Mouse (Mus musculus) embryo, embryonic 10 days (tissue): ENCODE measurements around the gene Hif3a.
"Not testable (repeated sequence)": the region's sequence is repeated elsewhere in the genome, so short reads cannot be mapped to it uniquely, and the experiment has no call there.

ENCODE experiments used
- DNase-seq: peaks from one replicate; pipeline ENCODE4 v3.0.0-alpha.2; 2015; ENCODE audit warnings: low spot score

Hif3a gene

DNA sequence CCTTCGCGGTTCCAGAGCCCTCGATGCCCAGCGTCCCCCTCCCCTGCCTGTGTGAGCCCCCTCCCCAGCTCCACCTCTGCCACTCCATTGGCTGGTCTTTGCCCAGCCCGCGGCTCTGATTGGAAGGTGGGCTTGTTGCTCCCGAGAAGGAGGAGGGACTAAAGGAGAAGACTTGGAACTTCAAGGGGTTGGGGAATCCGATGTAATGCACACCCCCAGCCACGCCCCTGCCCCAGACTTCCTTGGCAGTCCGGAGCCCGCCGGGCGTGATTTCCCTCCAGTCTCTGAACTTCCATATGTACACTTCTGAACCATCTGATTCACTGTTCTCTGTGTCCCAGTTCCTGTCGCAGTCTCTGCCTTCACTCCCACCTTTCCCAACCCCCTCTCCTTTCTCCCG is at the start of gene Hif3a:
Gene Hif3a (minus strand): TSS at position 39 of the 400 bp plus-strand sequence.
- peak; percentile 90 for DNase-seq

DNA sequence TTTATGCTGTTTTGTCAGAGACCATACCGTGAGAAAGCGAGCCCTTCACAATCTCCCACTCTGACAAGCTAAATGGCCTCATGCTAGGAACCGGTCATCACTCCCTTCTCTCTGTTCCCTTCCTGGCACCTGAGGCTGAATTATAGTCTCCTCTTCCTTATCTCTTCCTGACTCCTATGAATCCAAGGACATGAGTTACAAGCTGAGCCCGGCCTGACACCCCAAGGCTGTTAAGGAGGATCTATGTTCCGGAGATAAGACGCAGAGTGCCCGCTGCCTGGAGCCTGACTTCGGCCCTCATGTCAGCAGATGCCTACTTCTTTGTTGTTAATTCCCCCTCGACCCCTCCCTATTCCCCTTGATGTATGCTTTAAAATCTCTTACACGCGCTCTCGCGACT is 39.4 kb upstream of the Hif3a start:
- not testable (repeated sequence) for DNase-seq

GRCm38 (mm10) chr7:17091280-17091679 is 29.1 kb upstream of the Hif3a start:
- DNase-seq = peak; percentile 11

- DNase-seq = no peak
These were observed 27.9 kb upstream of the Hif3a start for GRCm38 (mm10) chr7:17090058-17090585.

- no peak for DNase-seq
These were observed 25.5 kb upstream of the Hif3a start for GRCm38 (mm10) chr7:17087731-17088130.

DNA sequence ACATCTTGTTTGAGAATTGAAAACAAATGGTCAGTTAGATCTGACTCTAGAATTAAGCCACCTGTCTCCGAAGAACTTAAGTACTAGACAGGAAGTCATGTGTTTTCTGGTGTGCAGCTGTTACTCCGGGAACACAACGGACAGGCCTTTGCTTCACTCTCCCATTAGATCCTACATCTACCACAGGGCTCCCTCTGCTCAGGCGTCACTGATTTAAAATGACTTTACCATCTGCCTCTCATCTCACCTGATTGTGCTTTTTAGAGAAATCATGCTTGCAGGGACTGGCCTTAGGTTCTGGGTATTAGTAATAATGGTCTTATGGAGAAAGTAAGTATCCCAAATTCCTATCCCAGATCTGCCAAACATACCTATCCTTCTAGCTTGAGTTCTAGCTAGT is 20.5 kb upstream of the Hif3a start:
- no peak for DNase-seq

DNA sequence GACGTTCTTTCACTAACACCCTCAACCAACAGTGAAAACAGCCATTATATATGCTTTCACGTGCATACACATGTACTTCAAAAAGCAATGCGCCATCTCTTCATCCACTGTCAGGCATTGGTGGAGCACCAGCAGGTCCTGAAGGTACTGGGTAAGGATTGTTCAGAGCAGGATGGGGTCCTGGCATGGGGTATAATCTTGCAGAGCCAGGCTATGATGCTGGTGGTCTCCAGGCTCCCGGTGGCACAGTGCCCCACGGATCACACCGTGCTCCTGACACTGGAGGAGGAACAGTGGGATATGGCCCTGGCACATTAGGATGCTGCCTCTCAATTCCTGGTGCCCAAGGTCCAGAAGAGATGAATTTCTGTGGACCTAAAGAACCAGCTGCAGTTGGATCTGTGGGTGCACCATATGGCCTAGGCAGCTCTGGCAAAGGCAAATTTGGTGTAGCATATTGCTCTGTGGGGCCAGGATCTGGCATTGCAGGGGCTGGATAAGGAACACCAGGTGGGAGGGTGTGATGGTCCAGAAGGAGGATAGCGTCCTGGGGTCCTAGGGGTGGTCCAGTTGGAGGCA is 15.9 kb upstream of the Hif3a start:
- DNase-seq = no peak

DNA sequence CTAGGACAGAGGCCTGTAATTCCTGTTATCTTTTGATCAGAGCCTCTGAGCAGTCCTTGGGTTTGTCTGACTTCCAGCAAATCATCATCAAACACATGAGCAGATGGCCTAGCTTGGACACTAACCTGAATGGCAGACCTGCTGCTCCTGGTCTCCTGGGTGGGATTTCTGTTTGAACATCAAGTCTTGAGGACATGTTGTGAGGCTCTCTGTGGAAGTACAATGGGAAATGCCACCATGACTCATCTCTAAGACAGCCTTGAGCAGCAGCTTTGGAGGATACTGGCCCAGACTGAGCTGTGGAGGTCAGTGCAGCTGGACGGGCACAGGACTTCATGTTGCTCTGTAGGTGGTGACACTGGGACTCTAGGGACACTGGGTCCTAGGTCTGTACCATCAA is 14.3 kb upstream of the Hif3a start:
- no peak for DNase-seq

GRCm38 (mm10) chr7:17073904-17074615 is 11.8 kb upstream of the Hif3a start, which contains the start of gene Psg16:
Psg16 (plus strand) TSS chr7:17074040.
- DNase-seq = peak; percentile 82

DNA sequence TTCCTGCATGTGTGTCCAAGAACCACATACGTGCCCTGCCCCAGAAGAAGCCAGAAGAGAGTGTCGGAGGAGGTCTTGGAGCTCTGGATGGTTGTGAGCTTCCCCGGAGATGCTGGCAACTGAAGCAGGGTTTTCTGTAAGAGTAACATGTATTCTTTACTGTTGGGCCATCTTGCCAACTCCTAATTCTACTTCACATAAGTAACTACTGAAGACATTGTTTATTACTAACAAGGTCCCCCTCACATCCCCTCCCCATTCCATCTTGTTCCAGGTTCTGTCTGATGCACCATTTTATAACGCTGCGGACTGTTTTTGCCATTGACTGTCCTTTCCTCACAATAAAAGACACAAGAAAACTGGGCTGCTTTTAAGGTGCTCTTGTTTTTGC is 11.3 kb upstream of the Hif3a start:
- no peak for DNase-seq

GRCm38 (mm10) chr7:17067651-17068050 is 5.4 kb upstream of the Hif3a start:
- not testable (repeated sequence) for DNase-seq

- no peak for DNase-seq
These were observed 4.8 kb upstream of the Hif3a start for GRCm38 (mm10) chr7:17067000-17067399.

DNA sequence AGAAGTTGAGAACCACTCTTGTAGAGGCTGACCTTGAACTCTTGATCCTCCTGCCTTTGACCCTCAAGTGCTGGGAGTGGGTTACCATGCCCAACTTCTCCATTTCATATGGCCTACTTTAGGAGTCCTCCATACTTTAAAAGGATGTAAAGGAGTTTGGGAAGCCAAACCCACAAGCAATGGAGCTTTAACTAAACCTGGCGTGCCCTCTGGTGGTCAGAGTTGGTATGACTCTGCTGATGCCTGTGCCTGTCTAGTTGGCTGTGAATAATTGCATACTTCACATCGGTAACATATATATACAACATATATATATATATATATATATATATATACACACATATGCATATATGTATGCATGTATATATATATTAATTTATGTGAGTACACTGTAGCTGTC is 4.2 kb upstream of the Hif3a start:
- peak; percentile 90 for DNase-seq

DNA sequence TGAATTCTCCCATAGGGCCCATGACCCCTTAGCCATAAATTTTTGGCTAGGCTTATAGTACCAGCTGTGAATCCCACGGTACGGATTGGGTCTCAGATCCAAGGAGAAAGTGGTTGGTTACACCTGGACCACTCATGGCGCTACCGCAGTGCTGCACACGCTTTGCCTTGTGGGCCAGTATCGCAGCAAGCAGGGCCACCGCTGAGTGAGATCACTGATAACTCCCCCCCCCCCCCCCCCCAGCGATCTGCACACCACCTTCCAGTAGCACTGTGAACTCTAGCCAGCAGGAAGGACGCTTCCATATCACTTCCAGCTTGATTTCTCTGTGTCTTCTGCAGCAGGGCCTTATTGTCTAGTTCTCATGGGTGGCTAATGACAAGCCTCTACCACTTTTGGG is 3.4 kb upstream of the Hif3a start:
- DNase-seq = no peak

- no peak for DNase-seq
These were observed 618 bp upstream of the Hif3a start for GRCm38 (mm10) chr7:17062845-17063244.

GRCm38 (mm10) chr7:17060782-17061605 is 1.2 kb downstream of the Hif3a start:
- DNase-seq = no peak

DNA sequence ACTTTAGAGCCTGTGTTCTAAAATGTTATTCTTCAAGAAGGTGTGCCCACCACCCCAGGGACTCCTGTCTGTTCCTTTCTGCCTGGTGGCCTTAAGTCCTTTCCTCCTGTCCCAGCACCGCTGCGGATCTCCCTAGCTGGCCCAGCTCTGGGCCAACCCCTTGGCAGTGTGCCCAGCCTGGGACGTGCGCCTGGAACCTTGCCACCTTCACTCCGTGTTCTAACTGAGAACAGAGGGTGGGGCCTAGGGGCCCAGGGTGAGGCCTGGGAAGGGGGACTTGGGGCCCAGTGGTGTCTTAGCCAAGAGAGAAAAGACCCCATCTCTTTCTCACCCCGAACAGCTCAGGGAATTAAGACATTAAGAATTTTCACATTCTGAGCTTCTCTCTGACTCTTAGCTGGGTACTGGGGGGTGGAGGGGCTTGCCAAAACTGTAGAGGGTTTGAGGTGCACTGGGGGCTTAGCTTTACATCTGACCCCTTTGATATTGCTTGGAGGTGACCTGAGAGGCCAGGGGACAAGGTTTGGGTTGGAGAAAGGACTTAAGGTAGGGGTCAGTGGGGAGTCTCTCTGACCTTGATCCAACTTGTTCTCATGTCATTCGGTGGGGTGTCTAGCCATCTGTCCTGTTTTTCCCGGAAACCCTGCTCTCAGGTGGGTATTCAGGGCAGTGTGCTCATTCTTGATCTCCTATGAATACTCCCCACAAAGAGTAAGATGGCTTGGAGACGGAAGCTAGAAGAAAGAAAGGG is 2.0 kb downstream of the Hif3a start:
- DNase-seq = no peak

- DNase-seq = no peak
These were observed 2.8 kb downstream of the Hif3a start for GRCm38 (mm10) chr7:17059463-17059844.

DNA sequence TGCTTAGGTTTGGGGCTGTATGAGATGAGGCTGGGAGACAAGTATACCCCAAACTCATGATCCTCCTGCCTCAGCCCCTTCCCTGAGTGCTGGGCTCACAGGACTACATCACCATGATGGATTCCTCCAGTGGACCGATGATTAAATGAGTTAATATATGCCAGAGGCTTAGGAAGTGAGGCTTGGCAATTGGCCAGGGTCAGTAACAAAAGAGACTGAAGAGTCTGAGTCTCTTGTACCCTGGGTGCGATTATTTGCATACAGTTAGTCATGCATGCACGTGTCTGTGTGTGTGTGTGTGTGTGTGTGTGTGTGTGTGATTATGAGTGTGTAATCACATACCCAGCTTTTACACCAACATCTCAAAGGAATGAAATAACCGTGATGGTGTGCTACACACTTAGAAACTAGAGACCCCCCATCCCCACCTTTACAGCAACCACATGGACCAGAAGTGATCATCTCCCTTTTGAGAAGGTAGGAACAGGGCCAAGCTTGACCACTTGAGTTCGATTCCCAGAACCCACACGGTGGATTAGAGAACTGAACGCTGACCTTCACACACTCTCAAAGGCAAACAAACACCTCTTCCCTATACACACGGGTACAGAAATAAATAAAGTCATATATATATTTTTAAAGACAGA is 3.3 kb downstream of the Hif3a start:
- DNase-seq = no peak

DNA sequence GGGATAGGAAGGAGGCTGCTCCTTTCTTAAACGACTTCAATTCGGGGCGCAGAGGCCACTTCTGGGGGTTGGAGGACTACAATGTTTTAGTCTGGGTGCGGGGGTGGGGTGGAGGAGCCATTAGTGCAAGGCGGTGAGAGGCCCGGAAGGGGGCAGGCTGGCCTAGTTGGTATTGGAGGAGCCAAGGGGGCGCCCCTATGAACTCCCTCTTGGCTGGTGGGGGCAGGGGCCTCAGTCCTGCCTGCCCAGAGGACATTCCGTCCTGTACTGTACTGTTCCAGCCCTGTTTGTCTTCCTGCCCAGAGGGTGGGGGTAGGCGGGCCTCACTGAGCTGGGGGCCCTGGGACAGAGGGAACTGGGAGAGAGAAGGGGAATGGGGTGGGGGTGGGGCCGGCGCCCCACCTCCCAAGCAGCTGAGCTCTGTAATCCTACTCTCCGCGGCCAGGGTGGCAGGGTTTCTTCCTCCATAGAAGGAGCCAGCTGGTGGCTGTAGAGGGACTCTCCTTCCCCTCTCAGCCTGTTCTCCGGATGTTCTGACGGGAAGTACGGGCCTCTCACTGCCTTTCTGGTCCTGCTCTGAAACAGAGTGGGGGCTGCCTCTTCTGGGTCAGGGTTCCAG is 4.0 kb downstream of the Hif3a start:
- DNase-seq = peak; percentile 65
